30 mouse cellular contexts compared by ENCODE assay signal in genomic region chr10:58249535-58249934, GRCm38 (mm10). TPM values are rescaled to one million over a fixed set of nuclear protein-coding genes. Genes with fewer than 3 reads are reported as not detected.
A peak's percentile ranks its signal among the peaks of the same experiment; 100 is the strongest.
DNase-seq lines count a peak whose midpoint lies in the region; ATAC-seq and TF ChIP-seq lines count a peak whose summit lies in the region.
"Had no signal": no experiment of that assay in that cellular context is flagged by ENCODE, and none has a peak within 500 bp of the region (broad histone marks: within the 10 kb centered on the region; RNA-seq: fewer than 3 reads in every experiment).

No protein-coding gene starts in this region.

- no peak overlapping the region for H3K27ac ChIP-seq in heart, adult 2 months
- no peak overlapping the region for H3K27ac ChIP-seq in lung, embryonic 14.5 days (ENCODE audit: low read depth)
- H3K27ac ChIP-seq: embryonic facial prominence, embryonic 13.5 days; hindbrain, embryonic 14.5 days; left cerebral cortex, adult 2 months; limb, embryonic 10.5 days; lung, embryonic 15.5 days; midbrain, embryonic 12.5 days; neural tube, embryonic 13.5 days; stomach, embryonic 15.5 days had no signal

- no peak for TF ChIP-seq POLR2A in heart, adult 2 months (IDR thresholded peaks at IDR 0.05; ENCODE audit: insufficient read depth, low read depth, low read length)

- WGBS in heart, adult 2 months: 43% methylated on average over 1 of the region's 1 CpGs
- WGBS in lung, embryonic 14.5 days: 16% methylated on average over 1 of the region's 1 CpGs

- H3K27me3 ChIP-seq in heart, adult 2 months (ENCODE audit: control insufficient read depth, insufficient read depth, low read length): no peaks in the 10 kb centered on the region
- H3K27me3 ChIP-seq in lung, embryonic 14.5 days (ENCODE audit: insufficient read depth, low read length): no peaks in the 10 kb centered on the region
- H3K27me3 ChIP-seq in splenic B cell, adult 2 months (ENCODE audit: control insufficient read depth, insufficient read depth, low read length, poor library complexity, severe bottlenecking): no peaks in the 10 kb centered on the region
- H3K27me3 ChIP-seq: embryonic facial prominence, embryonic 13.5 days; heart, embryonic 12.5 days; lung, embryonic 15.5 days; midbrain, embryonic 12.5 days; neural tube, embryonic 13.5 days; stomach, embryonic 15.5 days had no signal

- no peak for DNase-seq in heart, adult 2 months
- DNase-seq in heart, adult 11 months: no peak
- DNase-seq in lung, embryonic 14.5 days: peak; percentile 23
- no peak for DNase-seq in lung, postnatal 25 days (ENCODE audit: low spot score)
- peak; percentile 52 for DNase-seq in NIH3T3 (ENCODE audit: low read depth)
- DNase-seq in splenic B cell, adult 2 months (ENCODE audit: low read depth, low spot score): peak; percentile 13
- no peak for DNase-seq in embryo, embryonic 10.5 days (ENCODE audit: low spot score)
- DNase-seq: adrenal gland, postnatal 10 days; B cell, adult 2 months; cerebellum, postnatal 10 days; forebrain, postnatal 0 days; kidney, adult 11 months; kidney, postnatal 10 days; layer of hippocampus, adult 9-11 months had no signal

- H3K4me1 ChIP-seq in heart, adult 2 months (ENCODE audit: control insufficient read depth, insufficient read depth, low read length): peaks cover under 1% of the 10 kb centered on the region
- no peaks in the 10 kb centered on the region for H3K4me1 ChIP-seq in lung, embryonic 14.5 days (ENCODE audit: insufficient read depth)
- H3K4me1 ChIP-seq: stomach, embryonic 15.5 days had no signal

- no peak overlapping the region for H3K9ac ChIP-seq in heart, adult 2 months (ENCODE audit: low read depth, low read length)
- H3K9ac ChIP-seq in lung, embryonic 14.5 days: no peak overlapping the region
- H3K9ac ChIP-seq: embryonic facial prominence, embryonic 13.5 days; forebrain, postnatal 0 days; heart, embryonic 12.5 days; hindbrain, embryonic 14.5 days; lung, embryonic 15.5 days; midbrain, embryonic 12.5 days; neural tube, embryonic 13.5 days; stomach, embryonic 15.5 days had no signal

- no peak overlapping the region for H3K4me3 ChIP-seq in heart, adult 2 months
- H3K4me3 ChIP-seq in lung, embryonic 14.5 days (ENCODE audit: low read depth, low read length): no peak overlapping the region
- H3K4me3 ChIP-seq: embryonic facial prominence, embryonic 13.5 days; heart, embryonic 12.5 days; left cerebral cortex, adult 2 months; limb, embryonic 10.5 days; lung, embryonic 15.5 days; midbrain, embryonic 12.5 days; neural tube, embryonic 13.5 days; stomach, embryonic 15.5 days had no signal

- no peaks in the 10 kb centered on the region for H3K9me3 ChIP-seq in lung, embryonic 14.5 days (ENCODE audit: low read depth, low read length)
- H3K9me3 ChIP-seq: embryonic facial prominence, embryonic 13.5 days; heart, embryonic 12.5 days; limb, embryonic 10.5 days; lung, embryonic 15.5 days; midbrain, embryonic 12.5 days; neural tube, embryonic 13.5 days; stomach, embryonic 15.5 days had no signal

- no peak for ATAC-seq in lung, embryonic 14.5 days (ENCODE audit: insufficient read depth)
- ATAC-seq in frontal cortex, adult (ENCODE audit: low TSS enrichment): no peak
- ATAC-seq: forebrain, postnatal 0 days had no signal

- TF ChIP-seq CTCF in heart, adult 2 months (IDR thresholded peaks at IDR 0.05): peak; percentile 24
- no peak for TF ChIP-seq CTCF in lung, embryonic 14.5 days (IDR thresholded peaks at IDR 0.05; ENCODE audit: low read depth)

- no peak for TF ChIP-seq EP300 in heart, adult 2 months (IDR thresholded peaks at IDR 0.05; ENCODE audit: insufficient read depth, low read depth, low read length)

- intact Hi-C loops in heart, adult 2 months (cut with DNase I): no loop called here

- no peaks in the 10 kb centered on the region for H3K36me3 ChIP-seq in heart, adult 2 months (ENCODE audit: control insufficient read depth, insufficient read depth, low read length)
- no peaks in the 10 kb centered on the region for H3K36me3 ChIP-seq in lung, embryonic 14.5 days (ENCODE audit: insufficient read depth)
- H3K36me3 ChIP-seq in splenic B cell, adult 2 months (ENCODE audit: control insufficient read depth, insufficient read depth, low read length, poor library complexity, severe bottlenecking): no peaks in the 10 kb centered on the region
- H3K36me3 ChIP-seq: embryonic facial prominence, embryonic 13.5 days; heart, embryonic 12.5 days; limb, embryonic 10.5 days; lung, embryonic 15.5 days; midbrain, embryonic 12.5 days; neural tube, embryonic 13.5 days; stomach, embryonic 15.5 days had no signal

- no peak overlapping the region for H3K4me2 ChIP-seq in lung, embryonic 14.5 days
- H3K4me2 ChIP-seq: embryonic facial prominence, embryonic 13.5 days; heart, embryonic 12.5 days; hindbrain, embryonic 14.5 days; liver, embryonic 11.5 days; lung, embryonic 15.5 days; midbrain, embryonic 12.5 days; neural tube, embryonic 13.5 days; stomach, embryonic 15.5 days had no signal

- H3K79me2 ChIP-seq in heart, adult 2 months (replicated peaks; ENCODE audit: control insufficient read depth, insufficient read depth, low read length): no peaks in the 10 kb centered on the region

RNA-seq across cellular contexts. Expression of gene Gcc2, which starts 5.8 kb away (rescaled TPM):
- total RNA-seq in heart, adult 2 months (2021): 10 to 100 TPM; 22.6 to 29.3 TPM
- polyA plus RNA-seq in heart, adult 2 months (2012; rRNA removed): 7.9 and 12.2 TPM in 2 replicates
- 69.1 and 89.9 TPM in 2 replicates for polyA plus RNA-seq in lung, embryonic 14.5 days (2014; fragmentation: Nextera tagmentation; extraction: Ambion mirVana)

RNA-seq across cellular contexts. Expression of gene Gm4981, which starts 13.0 kb away (rescaled TPM):
- total RNA-seq in heart, adult 2 months (2021): not detected
- not detected in 2 replicates for polyA plus RNA-seq in heart, adult 2 months (2012; rRNA removed)
- not detected in 2 replicates for polyA plus RNA-seq in lung, embryonic 14.5 days (2014; fragmentation: Nextera tagmentation; extraction: Ambion mirVana)
- total RNA-seq: adrenal gland, postnatal 10 days; forebrain, postnatal 0 days; gastrocnemius, adult 18-20 months; gastrocnemius, postnatal 4 days; heart, postnatal 25 days; left cerebral cortex, adult 2 months had no signal
- polyA plus RNA-seq: brain, embryonic 14.5 days; embryonic facial prominence, embryonic 13.5 days; forebrain, postnatal 0 days; heart, embryonic 12.5 days; hindbrain, embryonic 14.5 days; limb, embryonic 10.5 days; liver, embryonic 11.5 days; lung, embryonic 15.5 days; midbrain, embryonic 12.5 days; neural tube, embryonic 13.5 days; spleen, adult 2 months; stomach, embryonic 15.5 days had no signal

RNA-seq across cellular contexts. Expression of gene Duxf3, which starts 17.1 kb away (rescaled TPM):
- total RNA-seq in heart, adult 2 months (2021): not detected
- polyA plus RNA-seq in heart, adult 2 months (2012; rRNA removed): not detected in 2 replicates
- not detected in 2 replicates for polyA plus RNA-seq in lung, embryonic 14.5 days (2014; fragmentation: Nextera tagmentation; extraction: Ambion mirVana)
- total RNA-seq: adrenal gland, postnatal 10 days; gastrocnemius, adult 18-20 months; gastrocnemius, postnatal 4 days; heart, postnatal 25 days; left cerebral cortex, adult 2 months had no signal
- polyA plus RNA-seq: brain, embryonic 14.5 days; embryonic facial prominence, embryonic 13.5 days; forebrain, postnatal 0 days; heart, embryonic 12.5 days; hindbrain, embryonic 14.5 days; limb, embryonic 10.5 days; liver, embryonic 11.5 days; lung, embryonic 15.5 days; midbrain, embryonic 12.5 days; neural tube, embryonic 13.5 days; spleen, adult 2 months; stomach, embryonic 15.5 days had no signal

RNA-seq across cellular contexts. Expression of gene AW822073, which starts 24.8 kb away (rescaled TPM):
- not detected for total RNA-seq in heart, adult 2 months (2021)
- polyA plus RNA-seq in heart, adult 2 months (2012; rRNA removed): not detected in 2 replicates
- not detected in 2 replicates for polyA plus RNA-seq in lung, embryonic 14.5 days (2014; fragmentation: Nextera tagmentation; extraction: Ambion mirVana)
- total RNA-seq: adrenal gland, postnatal 10 days; forebrain, postnatal 0 days; gastrocnemius, adult 18-20 months; gastrocnemius, postnatal 4 days; heart, postnatal 25 days; left cerebral cortex, adult 2 months had no signal
- polyA plus RNA-seq: brain, embryonic 14.5 days; embryonic facial prominence, embryonic 13.5 days; forebrain, postnatal 0 days; heart, embryonic 12.5 days; hindbrain, embryonic 14.5 days; limb, embryonic 10.5 days; liver, embryonic 11.5 days; lung, embryonic 15.5 days; midbrain, embryonic 12.5 days; neural tube, embryonic 13.5 days; spleen, adult 2 months; stomach, embryonic 15.5 days had no signal

Comparison
In these comparisons a context has a peak if more than half of its experiments do, and no peak if none do; other contexts are left out.
1. DNase-seq: peak in lung, embryonic 14.5 days (single experiment), NIH3T3 (single experiment) and splenic B cell, adult 2 months (single experiment); none in heart, adult 2 months (0 of 2), heart, adult 11 months (single experiment), lung, postnatal 25 days (single experiment) and embryo, embryonic 10.5 days (single experiment).